Mouse (Mus musculus) intestine, embryonic 15.5 days (tissue): ENCODE measurements around the gene Nkiras1. TPM values are rescaled to one million over a fixed set of nuclear protein-coding genes. Genes with fewer than 3 reads are reported as not detected.
A peak's percentile ranks its signal among the peaks of the same experiment; 100 is the strongest.

Experiments
- ATAC-seq: fragments of 200-750 bp; cut with Nextera tagmentation; 2 replicates; pipeline ENCODE4 v1.8.0; 2017; ENCODE audit warnings: moderate TSS enrichment, moderate library complexity
- H3K27ac ChIP-seq: fragments of 300-500 bp; sonication (generic); 2 replicates; pipeline ENCODE4 v1.5.1; 2015; ENCODE audit warnings: mild to moderate bottlenecking, inconsistent platforms
- H3K27me3 ChIP-seq: fragments of 300-500 bp; sonication (generic); replicated peaks from 2 replicates; pipeline ENCODE4 v1.6.1; 2015; ENCODE audit warnings: inconsistent platforms
- H3K36me3 ChIP-seq: fragments of 300-500 bp; sonication (generic); 2 replicates; pipeline ENCODE4 v1.6.1; 2015; ENCODE audit warnings: inconsistent platforms
- H3K4me1 ChIP-seq: fragments of 300-500 bp; sonication (generic); replicated peaks from 2 replicates; pipeline ENCODE4 v1.6.1; 2015; ENCODE audit warnings: inconsistent platforms
- H3K4me2 ChIP-seq: fragments of 300-500 bp; sonication (generic); replicated peaks from 2 replicates; pipeline ENCODE4 v1.6.1; 2015; ENCODE audit warnings: mild to moderate bottlenecking, inconsistent platforms
- H3K4me3 ChIP-seq: fragments of 300-500 bp; sonication (generic); replicated peaks from 2 replicates; pipeline ENCODE4 v1.5.1; 2015; ENCODE audit warnings: inconsistent platforms
- H3K9ac ChIP-seq: fragments of 300-500 bp; sonication (generic); 2 replicates; pipeline ENCODE4 v1.6.1; 2015; ENCODE audit warnings: inconsistent platforms
- H3K9me3 ChIP-seq: fragments of 300-500 bp; sonication (generic); 2 replicates; pipeline ENCODE4 v1.6.1; 2016; ENCODE audit warnings: inconsistent platforms
- WGBS: fragments of 180-500 bp; shearing (Covaris S2); methylation state at CpG from one replicate; pipeline ENCODE4 v1.1.7; 2015; 5-methylcytosine and 5-hydroxymethylcytosine counted together
- polyA plus RNA-seq: library from polyadenylated mRNA; unstranded; fragments of >200 nt; fragmentation: Nextera tagmentation; extraction: Ambion mirVana; gene quantifications from 2 replicates; pipeline ENCODE4 v1.2.1, GENCODE M21; 2015

Gene Nkiras1
- polyA plus RNA-seq, 1 experiment from 2014 or later: 16.8 TPM

DNA sequence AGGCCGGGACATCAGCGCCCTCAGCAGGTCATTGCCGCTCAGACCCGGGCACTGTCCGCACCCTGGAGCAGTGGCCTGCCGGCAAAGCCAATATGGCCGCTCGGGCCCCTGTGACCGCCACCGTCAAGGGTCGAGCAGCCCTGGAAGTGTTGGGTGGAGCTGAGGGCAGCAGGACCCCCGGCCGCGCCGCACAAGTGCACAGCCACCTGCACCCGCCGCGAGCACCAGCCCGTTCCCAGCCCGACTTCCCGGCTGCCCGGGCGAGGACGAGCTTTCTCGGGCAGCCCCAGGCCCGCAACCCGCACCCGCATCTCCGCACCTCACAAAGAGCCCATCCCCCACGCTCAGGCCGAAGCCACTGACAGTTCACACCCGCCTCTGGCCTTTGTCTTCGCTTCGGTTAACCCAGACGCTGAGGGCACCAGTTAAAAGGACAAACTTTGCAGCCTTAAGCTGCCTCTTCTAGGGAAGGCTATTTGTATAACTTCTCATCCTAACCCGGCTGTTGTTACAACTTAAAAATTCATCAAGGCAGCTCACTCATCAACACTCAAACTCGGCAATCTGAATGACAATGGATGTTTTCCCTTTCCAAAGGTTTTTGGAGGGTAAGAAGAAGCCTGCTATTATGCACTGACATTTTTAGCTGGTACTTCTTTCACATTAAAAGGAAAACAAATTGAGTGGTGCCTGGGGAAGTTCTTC lies 56.2 kb downstream of the Nkiras1 start:
- Histone ChIP-seq H3K9ac (peak overlapping the region; percentile 39), H3K4me3 (peak overlapping the region; percentile 40), H3K9me3 (no peaks in the 10 kb centered on the region), H3K4me2 (peak overlapping the region; percentile 76), H3K27me3 (no peaks in the 10 kb centered on the region), H3K27ac (no peak overlapping the region), H3K36me3 (no peaks in the 10 kb centered on the region), H3K4me1 (peaks cover 9% of the 10 kb centered on the region; the same call in 1 of the 2 replicates)
- 0 out of 2 replicates have a peak, but pooled peaks have one; percentile 11 for ATAC-seq
- 4% methylated on average over 37 of the region's 37 CpGs for WGBS

- peaks cover 9% of the 10 kb centered on the region; the same call in 1 of the 2 replicates for H3K4me1 ChIP-seq
- peak overlapping the region; percentile 83 for H3K27ac ChIP-seq
- peak overlapping the region; percentile 93 for H3K9ac ChIP-seq
- H3K36me3 ChIP-seq: no peaks in the 10 kb centered on the region
- under 1% methylated on average over 57 of the region's 99 CpGs for WGBS
- H3K4me3 ChIP-seq: peak overlapping the region; percentile 88
- ATAC-seq: peak; percentile 87
- H3K9me3 ChIP-seq: no peaks in the 10 kb centered on the region
- H3K27me3 ChIP-seq: no peaks in the 10 kb centered on the region
- H3K4me2 ChIP-seq: peak overlapping the region; percentile 85
Measured at GRCm38 (mm10) chr14:18330789-18331692, 60.1 kb downstream of the Nkiras1 start.

DNA sequence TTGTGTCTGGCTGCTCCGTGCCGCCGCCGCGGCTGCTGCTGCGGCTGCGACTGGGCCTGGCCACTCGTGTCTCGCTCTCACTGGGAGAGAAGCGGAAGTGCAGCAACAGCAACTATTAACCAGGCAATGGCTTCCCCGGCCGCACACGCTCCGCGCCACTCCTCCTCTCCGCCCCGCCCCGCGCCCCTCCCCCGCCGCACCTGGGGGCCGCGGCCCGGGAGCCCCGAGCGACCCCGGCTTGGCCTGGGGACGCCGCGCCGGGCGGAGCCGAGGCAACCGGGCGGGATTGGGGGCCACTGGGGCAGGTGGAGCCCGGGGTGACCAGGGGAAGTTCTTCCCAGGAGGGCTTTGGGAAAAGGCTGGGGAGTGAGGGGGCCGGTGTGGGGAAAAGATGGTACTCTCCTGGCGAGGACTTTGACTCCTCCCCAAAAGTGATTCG lies 60.8 kb downstream of the Nkiras1 start, which contains the start of gene Ube2e1:
Ube2e1 (minus strand) TSS at position 167 of the 439 bp plus-strand sequence.
- H3K27me3 ChIP-seq: no peaks in the 10 kb centered on the region
- H3K4me3 ChIP-seq: peak within 1 kb of the TSS; percentile 88
- H3K9ac ChIP-seq: peak within 1 kb of the TSS; percentile 93
- H3K4me2 ChIP-seq: peak within 1 kb of the TSS; percentile 85
- peak; percentile 93 for ATAC-seq
- under 1% methylated on average over 38 of the region's 39 CpGs for WGBS
- no peaks in the 10 kb centered on the region for H3K9me3 ChIP-seq
- peaks cover 9% of the 10 kb centered on the region; the same call in 1 of the 2 replicates for H3K4me1 ChIP-seq
- H3K27ac ChIP-seq: peak within 1 kb of the TSS; percentile 83
- H3K36me3 ChIP-seq: no peaks in the 10 kb centered on the region

Other genes with a start within 250 kb of the Nkiras1 start
- 5.0 and 6.9 TPM in 2 replicates for gene Nr1d2, start 32.0 kb upstream of the Nkiras1 start, polyA plus RNA-seq
- 406 and 450 TPM in 2 replicates for gene Rpl15, start 255 bp downstream of the Nkiras1 start, polyA plus RNA-seq
- 121 and 130 TPM in 2 replicates for gene Ube2e1, start 60.7 kb downstream of the Nkiras1 start, polyA plus RNA-seq